Mouse (Mus musculus): ENCODE results near the gene Ttc25. TPM values are rescaled to one million over a fixed set of nuclear protein-coding genes. Genes with fewer than 3 reads are reported as not detected.
A peak's percentile ranks its signal among the peaks of the same experiment; 100 is the strongest.

Gene Ttc25
- total and polyA plus RNA-seq, 2 experiments: 0.04 to 0.28 TPM

- Histone ChIP-seq H3K27me3 (ENCODE audit: control insufficient read depth, insufficient read depth, low read length) (no peaks in the 10 kb centered on the region), H3K27ac (replicated peaks; ENCODE audit: insufficient read depth, low read depth, low read length) (0 out of 2 replicates have a peak overlapping the region, but pooled peaks have one; percentile 34), H3K79me2 (ENCODE audit: control insufficient read depth, insufficient read depth, low read length) (no peaks in the 10 kb centered on the region), H3K4me1 (ENCODE audit: control insufficient read depth, insufficient read depth, low read length) (peaks cover 10% of the 10 kb centered on the region), H3K36me3 (ENCODE audit: control insufficient read depth, insufficient read depth, low read length) (peaks cover 65% of the 10 kb centered on the region), H3K9ac (ENCODE audit: low read depth, low read length) (no peak overlapping the region), H3K4me3 (ENCODE audit: insufficient read depth, low read depth, low read length) (no peak overlapping the region)
- 80% methylated on average over 2 of the region's 2 CpGs for WGBS
- no peak for DNase-seq (ENCODE audit: extremely low read depth, low read depth, low spot score)
- TF ChIP-seq POLR2A (IDR thresholded peaks at IDR 0.05; ENCODE audit: extremely low read depth, insufficient read depth, low read length) (no peak), CTCF (IDR thresholded peaks at IDR 0.05; ENCODE audit: low read depth, low read length) (no peak)
Measured at GRCm38 (mm10) chr11:100588462-100588861, 43.1 kb downstream of the Ttc25 start.

- Histone ChIP-seq H3K27ac (replicated peaks; ENCODE audit: insufficient read depth, low read depth, low read length) (peak overlapping the region; percentile 53), H3K36me3 (ENCODE audit: control insufficient read depth, insufficient read depth, low read length) (peaks cover 58% of the 10 kb centered on the region), H3K9ac (ENCODE audit: low read depth, low read length) (no peak overlapping the region), H3K4me1 (ENCODE audit: control insufficient read depth, insufficient read depth, low read length) (peaks cover 16% of the 10 kb centered on the region), H3K27me3 (ENCODE audit: control insufficient read depth, insufficient read depth, low read length) (no peaks in the 10 kb centered on the region), H3K4me3 (ENCODE audit: insufficient read depth, low read depth, low read length) (no peak overlapping the region), H3K79me2 (ENCODE audit: control insufficient read depth, insufficient read depth, low read length) (no peaks in the 10 kb centered on the region)
- DNase-seq (ENCODE audit: extremely low read depth, low read depth, low spot score): peak; percentile 96
- 28% methylated on average over 11 of the region's 11 CpGs for WGBS
- no peak for TF ChIP-seq POLR2A (IDR thresholded peaks at IDR 0.05; ENCODE audit: extremely low read depth, insufficient read depth, low read length)
- TF ChIP-seq CTCF (IDR thresholded peaks at IDR 0.05; ENCODE audit: low read depth, low read length): no peak
Measured at GRCm38 (mm10) chr11:100592346-100593046, 47.1 kb downstream of the Ttc25 start.

DNA sequence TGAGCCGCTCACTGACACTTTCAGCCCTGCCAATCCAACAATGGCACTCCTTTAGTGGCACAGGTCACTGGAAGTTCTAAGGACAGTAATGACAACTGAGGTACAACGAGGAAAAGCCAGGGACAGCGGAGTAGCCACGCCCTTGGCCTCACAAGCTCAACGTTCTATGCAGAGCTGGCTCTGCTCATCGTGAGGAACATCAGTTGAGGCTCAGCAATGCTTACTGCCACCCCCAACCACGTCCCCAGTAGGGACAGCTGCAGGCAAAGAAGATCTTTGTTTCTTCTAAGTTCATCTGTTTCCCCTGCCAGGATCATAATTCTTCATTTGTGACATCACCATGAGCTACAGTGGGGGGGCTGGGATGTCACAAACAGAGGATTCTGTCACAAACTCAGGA lies 49.2 kb downstream of the Ttc25 start:
- Histone ChIP-seq H3K9ac (ENCODE audit: low read depth, low read length) (no peak overlapping the region), H3K79me2 (ENCODE audit: control insufficient read depth, insufficient read depth, low read length) (no peaks in the 10 kb centered on the region), H3K4me1 (ENCODE audit: control insufficient read depth, insufficient read depth, low read length) (peaks cover 16% of the 10 kb centered on the region), H3K27me3 (ENCODE audit: control insufficient read depth, insufficient read depth, low read length) (no peaks in the 10 kb centered on the region), H3K4me3 (ENCODE audit: insufficient read depth, low read depth, low read length) (no peak overlapping the region), H3K36me3 (ENCODE audit: control insufficient read depth, insufficient read depth, low read length) (peaks cover 57% of the 10 kb centered on the region), H3K27ac (replicated peaks; ENCODE audit: insufficient read depth, low read depth, low read length) (no peak overlapping the region)
- 80% methylated on average over 7 of the region's 7 CpGs for WGBS
- no peak for DNase-seq (ENCODE audit: extremely low read depth, low read depth, low spot score)
- TF ChIP-seq POLR2A (IDR thresholded peaks at IDR 0.05; ENCODE audit: extremely low read depth, insufficient read depth, low read length): no peak
- TF ChIP-seq CTCF (IDR thresholded peaks at IDR 0.05; ENCODE audit: low read depth, low read length): no peak

GRCm38 (mm10) chr11:100595533-100595932 lies 50.1 kb downstream of the Ttc25 start:
- no peak for DNase-seq (ENCODE audit: extremely low read depth, low read depth, low spot score)
- H3K79me2 ChIP-seq (ENCODE audit: control insufficient read depth, insufficient read depth, low read length): 0 out of 2 replicates have a peak, but pooled peaks cover 4% of the 10 kb centered on the region

DNA sequence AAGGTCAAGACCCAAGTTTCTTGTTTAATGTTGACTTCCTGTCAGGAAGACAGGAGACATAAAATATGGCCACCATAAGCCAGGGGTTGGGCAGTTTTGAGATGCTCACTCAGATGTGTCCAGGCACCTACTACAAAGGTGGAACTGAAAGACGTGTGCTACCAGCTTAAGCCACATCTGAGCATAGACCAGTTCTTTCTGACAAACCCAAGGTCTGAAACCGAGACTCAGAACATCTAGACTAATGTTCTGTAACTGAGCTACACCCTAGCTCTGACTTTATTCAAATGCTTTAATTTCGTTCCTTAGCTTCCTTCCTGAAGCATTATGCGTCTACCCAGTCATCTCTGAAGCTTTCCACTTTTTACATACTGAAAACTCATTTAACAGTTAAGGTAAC lies 52.7 kb downstream of the Ttc25 start:
- no peak for DNase-seq (ENCODE audit: extremely low read depth, low read depth, low spot score)
- Histone ChIP-seq H3K79me2 (ENCODE audit: control insufficient read depth, insufficient read depth, low read length) (peaks cover 15% of the 10 kb centered on the region; the same call in 1 of the 2 replicates), H3K36me3 (ENCODE audit: control insufficient read depth, insufficient read depth, low read length) (peaks cover 62% of the 10 kb centered on the region), H3K27me3 (ENCODE audit: control insufficient read depth, insufficient read depth, low read length) (no peaks in the 10 kb centered on the region), H3K4me3 (ENCODE audit: insufficient read depth, low read depth, low read length) (no peak overlapping the region), H3K9ac (ENCODE audit: low read depth, low read length) (no peak overlapping the region), H3K4me1 (ENCODE audit: control insufficient read depth, insufficient read depth, low read length) (peaks cover 10% of the 10 kb centered on the region), H3K27ac (replicated peaks; ENCODE audit: insufficient read depth, low read depth, low read length) (no peak overlapping the region)
- TF ChIP-seq POLR2A (IDR thresholded peaks at IDR 0.05; ENCODE audit: extremely low read depth, insufficient read depth, low read length): no peak
- TF ChIP-seq CTCF (IDR thresholded peaks at IDR 0.05; ENCODE audit: low read depth, low read length): no peak
- WGBS: 88% methylated on average over 4 of the region's 4 CpGs

More at GRCm38 (mm10) chr11:100595533-100595932, 50.1 kb downstream of the Ttc25 start:
- 91% methylated on average over 4 of the region's 4 CpGs for WGBS
- no peaks in the 10 kb centered on the region for H3K27me3 ChIP-seq (ENCODE audit: control insufficient read depth, insufficient read depth, low read length)
- TF ChIP-seq CTCF (IDR thresholded peaks at IDR 0.05; ENCODE audit: low read depth, low read length) (no peak), POLR2A (IDR thresholded peaks at IDR 0.05; ENCODE audit: extremely low read depth, insufficient read depth, low read length) (no peak)
- peaks cover 16% of the 10 kb centered on the region for H3K4me1 ChIP-seq (ENCODE audit: control insufficient read depth, insufficient read depth, low read length)
- H3K4me3 ChIP-seq (ENCODE audit: insufficient read depth, low read depth, low read length): no peak overlapping the region
- no peak overlapping the region for H3K9ac ChIP-seq (ENCODE audit: low read depth, low read length)
- peaks cover 58% of the 10 kb centered on the region for H3K36me3 ChIP-seq (ENCODE audit: control insufficient read depth, insufficient read depth, low read length)
- no peak overlapping the region for H3K27ac ChIP-seq (replicated peaks; ENCODE audit: insufficient read depth, low read depth, low read length)

DNA sequence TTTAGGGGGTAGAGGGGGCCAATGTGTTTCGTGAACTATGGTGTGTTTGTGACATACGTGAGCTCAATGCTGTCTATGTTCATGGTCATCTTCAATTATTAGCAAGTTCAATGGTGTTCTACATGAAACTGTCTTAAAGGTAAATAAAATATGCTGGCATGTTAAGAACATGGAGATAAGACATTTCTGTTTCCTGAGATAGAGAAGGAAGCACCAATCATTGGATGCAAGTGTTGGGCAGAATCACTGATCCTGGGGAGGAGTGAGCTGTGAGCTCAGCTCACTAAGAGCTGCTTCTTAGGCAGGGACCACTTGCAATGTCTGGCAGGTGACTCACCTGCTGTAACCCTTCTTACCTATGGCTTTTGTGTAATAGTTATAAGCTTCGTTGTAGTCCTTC lies 56.0 kb downstream of the Ttc25 start:
- TF ChIP-seq POLR2A (IDR thresholded peaks at IDR 0.05; ENCODE audit: extremely low read depth, insufficient read depth, low read length) (no peak), CTCF (IDR thresholded peaks at IDR 0.05; ENCODE audit: low read depth, low read length) (no peak)
- Histone ChIP-seq H3K79me2 (ENCODE audit: control insufficient read depth, insufficient read depth, low read length) (peaks cover 39% of the 10 kb centered on the region), H3K4me1 (ENCODE audit: control insufficient read depth, insufficient read depth, low read length) (peaks cover 7% of the 10 kb centered on the region), H3K27me3 (ENCODE audit: control insufficient read depth, insufficient read depth, low read length) (no peaks in the 10 kb centered on the region), H3K9ac (ENCODE audit: low read depth, low read length) (no peak overlapping the region), H3K27ac (replicated peaks; ENCODE audit: insufficient read depth, low read depth, low read length) (no peak overlapping the region), H3K4me3 (ENCODE audit: insufficient read depth, low read depth, low read length) (no peak overlapping the region), H3K36me3 (ENCODE audit: control insufficient read depth, insufficient read depth, low read length) (peaks cover 48% of the 10 kb centered on the region)
- DNase-seq (ENCODE audit: extremely low read depth, low read depth, low spot score): no peak
- 91% methylated on average over 3 of the region's 3 CpGs for WGBS
